Mouse (Mus musculus): ENCODE results near the gene Abi1.
"Not testable (repeated sequence)": the region's sequence is repeated elsewhere in the genome, so short reads cannot be mapped to it uniquely, and the experiment has no call there.

The Abi1 gene

DNA sequence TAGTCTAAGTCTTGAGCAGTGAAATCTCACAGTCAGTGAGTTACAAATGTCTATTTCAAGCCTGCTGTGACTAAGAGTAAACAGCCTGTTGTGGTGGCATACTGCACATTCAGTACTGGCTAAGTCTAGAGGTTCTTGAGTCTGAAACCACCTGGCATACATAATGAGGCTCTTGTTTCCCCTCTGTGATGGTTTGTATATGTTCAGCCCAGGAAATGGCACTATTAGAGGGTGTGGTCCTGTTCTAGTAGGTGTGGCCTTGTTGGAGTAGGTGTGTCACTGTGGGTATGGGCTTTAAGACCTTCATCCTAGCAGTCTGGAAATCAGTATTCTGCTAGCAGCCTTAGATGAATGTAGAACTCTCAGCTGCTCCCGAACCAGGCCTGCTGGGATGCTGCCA lies 82.6 kb downstream of the Abi1 start:
- no peak for DNase-seq

DNA sequence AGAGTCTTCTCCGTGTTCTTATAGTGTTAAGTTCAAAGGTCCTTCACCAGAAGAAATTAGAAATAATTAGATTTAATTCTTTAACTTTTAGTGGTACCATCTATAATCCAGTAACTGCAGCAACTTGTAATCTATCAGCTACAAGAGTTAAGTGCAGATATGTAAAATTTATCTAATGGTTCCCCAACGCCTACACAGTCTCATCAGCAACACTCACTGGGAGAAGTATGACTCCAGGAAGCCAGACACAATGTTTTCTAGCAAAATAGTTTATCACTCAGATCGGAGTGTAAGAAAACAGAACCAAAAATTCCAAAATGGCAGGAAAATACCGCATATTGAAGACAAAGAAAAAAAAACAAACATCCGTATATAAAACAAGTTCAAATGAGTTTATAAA lies 84.1 kb downstream of the Abi1 start:
- no peak for DNase-seq

DNA sequence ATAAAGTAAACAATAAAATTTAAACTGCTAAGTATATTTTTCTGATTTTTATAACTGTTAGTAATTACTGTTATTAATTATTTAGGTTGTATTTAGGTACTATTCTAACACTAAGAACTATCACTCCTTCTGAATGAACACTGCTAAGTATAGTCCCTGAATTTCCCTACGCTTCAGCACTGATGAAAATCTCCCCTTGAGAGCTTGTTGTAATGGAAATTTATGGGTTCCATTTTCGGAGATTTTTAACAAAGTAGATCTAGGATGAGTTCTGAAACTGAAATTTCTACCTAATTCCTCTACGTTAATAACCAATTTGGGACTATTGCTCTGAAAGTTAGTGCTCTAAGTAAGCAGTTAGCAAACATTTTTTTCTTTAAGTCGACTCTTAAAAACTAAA lies 85.8 kb downstream of the Abi1 start:
- DNase-seq, result no peak

DNA sequence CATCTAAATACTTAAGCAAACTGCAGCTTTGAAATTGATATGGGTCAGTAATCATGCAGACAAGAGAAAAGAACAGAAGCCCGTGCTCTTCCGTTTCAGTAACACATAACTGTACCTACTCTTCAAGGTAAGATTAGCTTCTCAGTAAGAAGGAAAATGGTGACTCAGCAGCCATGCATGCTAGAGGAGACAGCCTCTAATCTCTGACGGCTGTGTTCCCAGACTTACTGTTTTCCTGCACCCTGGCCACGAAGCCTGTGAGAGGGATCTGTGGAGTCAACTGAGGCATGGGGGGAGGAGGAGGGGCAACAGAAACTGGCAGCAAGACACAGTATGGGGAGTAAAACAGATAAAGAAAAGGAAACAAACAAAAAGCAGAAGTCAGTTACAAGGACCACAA lies 90.1 kb downstream of the Abi1 start:
- DNase-seq, result no peak

DNA sequence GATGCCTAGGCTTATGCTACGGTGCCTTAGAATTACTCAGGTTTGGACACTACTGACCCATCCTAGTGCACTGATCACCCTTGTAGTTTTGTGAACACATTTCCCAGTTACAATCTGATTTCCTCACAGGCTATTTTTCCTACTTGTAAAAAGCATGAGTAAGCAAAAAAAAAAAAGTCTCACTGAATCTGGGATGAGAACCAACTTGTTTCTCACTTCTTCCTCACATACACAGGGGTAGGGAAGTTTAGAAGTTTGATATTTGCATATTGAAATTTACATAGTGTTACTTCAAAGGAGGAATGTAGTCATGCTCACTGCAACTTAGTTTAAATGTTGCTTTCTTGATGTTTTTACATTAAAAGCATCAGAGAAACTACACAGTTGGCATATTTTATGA lies 106.5 kb downstream of the Abi1 start:
- DNase-seq, result no peak

DNA sequence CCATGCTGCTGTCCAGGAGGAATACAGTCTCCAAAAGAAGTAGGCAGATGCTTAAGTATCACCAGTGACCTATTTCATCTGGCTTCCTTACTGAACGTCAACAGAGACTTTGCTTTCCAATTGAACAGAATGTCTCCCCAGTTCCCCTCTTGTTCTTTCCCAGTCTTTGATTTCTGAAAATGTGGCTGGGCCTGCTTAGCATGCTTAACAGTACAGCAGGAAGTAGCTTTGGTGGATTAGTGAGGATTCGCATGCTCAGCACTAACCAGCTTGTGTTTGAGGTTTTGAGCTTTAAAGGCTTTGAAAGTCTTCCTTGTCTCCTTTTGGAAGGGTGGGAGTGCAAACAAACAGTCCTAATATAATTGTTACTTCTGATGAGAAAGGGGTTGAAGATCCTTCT lies 111.8 kb downstream of the Abi1 start:
- no peak for DNase-seq

DNA sequence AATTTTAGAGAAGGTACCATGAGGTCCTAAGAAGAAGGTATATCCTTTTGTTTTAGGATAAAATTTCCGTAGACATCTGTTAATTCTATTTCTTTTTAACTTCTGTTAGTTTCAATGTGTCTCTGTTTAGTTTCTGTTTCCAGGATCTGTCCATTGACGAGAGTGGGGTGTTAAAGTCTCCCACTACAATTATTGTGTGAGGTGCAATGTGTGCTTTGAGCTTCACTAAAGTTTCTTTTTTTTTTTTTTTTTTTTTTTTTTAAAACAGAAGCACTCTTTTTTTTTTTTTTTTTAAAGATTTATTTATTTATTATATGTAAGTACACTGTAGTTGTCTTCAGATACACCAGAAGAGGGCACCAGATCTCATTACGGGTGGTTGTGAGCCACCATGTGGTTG lies 114.1 kb downstream of the Abi1 start:
- DNase-seq, result not testable (repeated sequence)

DNA sequence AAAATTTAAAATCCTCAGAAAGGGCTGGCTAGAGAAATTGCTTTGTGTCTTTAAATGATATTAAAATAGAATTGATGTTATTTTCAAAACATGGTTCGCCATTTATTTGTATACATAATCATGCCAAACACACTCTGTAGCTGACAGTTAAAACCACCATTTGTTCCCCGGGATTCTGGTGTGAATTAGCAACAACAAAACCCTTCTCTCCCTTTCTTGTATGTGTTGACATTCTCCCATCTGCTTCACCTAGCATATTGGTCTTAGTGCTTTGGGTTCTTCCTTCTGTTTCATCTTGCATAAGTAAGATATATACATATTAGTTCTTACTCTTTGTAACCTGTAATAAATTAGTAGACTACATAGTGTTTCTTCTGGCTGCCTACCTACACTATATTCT lies 121.4 kb downstream of the Abi1 start:
- no peak for DNase-seq

DNA sequence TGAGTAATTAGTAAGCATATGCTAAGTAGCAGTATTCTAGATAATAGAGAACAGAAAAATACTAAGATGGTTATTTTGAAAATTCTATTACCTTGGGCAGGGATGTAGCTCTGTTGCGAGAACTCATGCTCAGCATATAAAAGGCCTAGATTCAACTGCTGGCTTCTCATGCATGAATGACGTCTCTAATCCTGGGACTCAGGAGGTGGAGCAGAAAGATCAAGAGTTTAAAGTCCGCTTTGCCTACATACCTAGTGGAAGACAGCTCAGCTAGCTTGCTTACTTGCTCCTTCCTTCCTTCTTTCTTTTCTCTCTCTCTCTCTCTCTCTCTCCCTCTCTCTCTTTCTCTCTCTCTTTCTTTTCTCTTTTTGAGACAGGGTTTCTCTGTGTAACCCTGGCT lies 125.6 kb downstream of the Abi1 start:
- no peak for DNase-seq

DNA sequence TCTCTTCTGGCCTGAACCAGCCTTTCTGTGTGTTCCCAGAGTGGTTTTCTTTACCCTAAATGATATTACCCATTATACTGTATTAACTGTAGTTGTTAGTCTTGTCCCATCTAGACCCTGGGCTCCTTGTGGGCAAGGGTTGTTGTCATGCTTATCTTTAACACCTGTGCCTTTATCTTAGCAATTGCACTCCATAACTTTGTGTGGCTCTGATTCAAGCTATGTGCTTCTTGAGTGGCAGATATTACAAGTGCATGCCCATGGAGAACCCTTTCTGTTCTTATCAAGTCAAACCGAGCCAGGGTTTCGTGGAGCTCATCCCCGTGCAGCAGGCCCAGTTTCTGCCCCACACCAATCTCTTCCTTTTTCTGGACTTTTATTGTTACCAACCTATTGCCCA lies 136.1 kb downstream of the Abi1 start:
- no peak for DNase-seq

DNA sequence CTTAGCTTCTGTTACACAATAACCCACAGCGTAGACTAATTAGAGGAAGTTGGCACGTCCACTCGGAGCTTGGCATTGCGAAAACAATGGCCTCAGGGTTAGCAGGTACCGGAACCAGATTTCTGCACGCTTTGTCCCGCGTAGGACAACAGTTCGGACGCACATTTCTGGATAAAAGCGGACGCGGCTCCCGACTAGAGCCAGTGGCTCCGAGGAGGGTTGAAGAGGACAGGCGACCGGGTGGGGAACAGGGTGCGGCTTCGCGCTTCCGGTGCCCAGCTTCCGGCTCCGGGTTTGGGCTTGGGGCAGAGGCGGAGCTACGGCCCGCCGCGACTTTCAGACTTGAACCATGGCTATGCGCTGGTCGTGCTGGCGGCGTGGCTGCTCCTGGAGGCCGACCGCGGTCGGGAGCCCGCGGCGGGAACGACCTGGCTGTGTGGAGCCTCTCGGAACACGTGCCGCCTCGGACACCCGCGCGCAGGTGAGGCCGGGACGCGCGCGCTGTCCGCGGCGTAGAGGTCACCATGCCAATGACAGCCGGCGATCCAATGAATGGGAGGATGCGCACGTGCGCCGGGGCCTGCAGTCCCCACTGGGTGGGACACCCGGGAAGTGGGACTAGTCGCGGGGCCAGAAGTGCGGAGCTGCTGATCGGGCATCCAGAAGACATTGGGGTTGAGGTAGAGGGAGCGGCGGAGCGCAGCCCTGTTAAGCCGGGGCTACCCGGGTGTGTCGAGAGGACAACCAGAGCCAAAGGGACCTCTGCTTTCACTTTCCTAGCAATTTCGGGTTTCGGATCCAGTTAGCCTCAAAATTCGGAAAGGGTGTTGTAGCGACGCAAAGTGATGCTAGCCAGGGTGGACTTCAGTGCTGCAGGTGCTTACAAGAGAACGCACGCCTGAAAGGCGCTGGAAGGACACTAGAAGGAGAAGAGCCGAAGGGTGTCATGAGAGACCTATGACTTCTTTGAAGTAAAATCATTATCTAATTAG lies 144.5 kb downstream of the Abi1 start, which contains the start of gene Pdss1:
Pdss1 (plus strand) TSS at position 241 of the 992 bp plus-strand sequence.
- peak; percentile 79 to 83 for DNase-seq

DNA sequence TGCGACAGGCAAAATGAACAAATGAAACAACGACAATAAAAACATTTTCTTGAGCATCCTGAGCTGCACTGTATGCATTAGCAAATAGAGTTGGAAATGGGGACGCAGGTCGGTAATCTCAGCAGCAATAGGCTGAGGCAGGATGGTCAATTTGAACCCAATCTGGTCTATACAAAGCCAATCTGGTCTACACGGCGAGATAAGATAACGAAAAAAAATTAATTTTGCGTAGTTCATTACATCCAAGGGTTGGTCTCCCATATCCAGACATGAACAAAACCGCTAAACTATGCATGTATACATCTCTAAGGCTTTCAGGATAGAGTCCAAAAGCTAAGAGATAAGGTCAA lies 145.1 kb downstream of the Abi1 start:
- DNase-seq, result no peak

All from thymus, postnatal 36 days (tissue).